Mouse (Mus musculus): ENCODE data around the gene Il17rc. TPM values are rescaled to one million over a fixed set of nuclear protein-coding genes. Genes with fewer than 3 reads are reported as not detected.
A peak's percentile ranks its signal among the peaks of the same experiment; 100 is the strongest.

The Il17rc gene
- 3.9 and 5.4 TPM in 2 replicates for polyA plus RNA-seq (2016; fragmentation: Nextera tagmentation; extraction: Ambion mirVana)

- Histone ChIP-seq H3K27me3 (peaks cover 32% of the 10 kb centered on the region), H3K4me2 (replicated peaks) (peak within 1 kb of the TSS; percentile 30), H3K36me3 (no peaks in the 10 kb centered on the region), H3K4me1 (peaks cover 14% of the 10 kb centered on the region), H3K4me3 (no peak within 1 kb of the TSS), H3K27ac (no peak within 1 kb of the TSS), H3K9ac (0 out of 2 replicates have a peak within 1 kb of the TSS, but pooled peaks have one; percentile 2), H3K9me3 (no peaks in the 10 kb centered on the region)
- ATAC-seq (ENCODE audit: insufficient number of reproducible peaks, insufficient read depth, low FRiP score, low TSS enrichment) = no peak
- WGBS = 22% methylated on average over 12 of the region's 12 CpGs
These were observed at the start of gene Il17rc for GRCm38 (mm10) chr6:113471297-113471936. TSS of gene Il17rc (plus strand) at chr6:113471427.

- no peaks in the 10 kb centered on the region for H3K27me3 ChIP-seq
- H3K27ac ChIP-seq = no peak overlapping the region
- no peak for ATAC-seq (ENCODE audit: insufficient number of reproducible peaks, insufficient read depth, low FRiP score, low TSS enrichment)
- no peaks in the 10 kb centered on the region for H3K9me3 ChIP-seq
- peaks cover 7% of the 10 kb centered on the region for H3K4me1 ChIP-seq
- H3K4me2 ChIP-seq (replicated peaks) = no peak overlapping the region
- no peak overlapping the region for H3K9ac ChIP-seq
- WGBS = 71% methylated on average over 4 of the region's 4 CpGs
- no peaks in the 10 kb centered on the region for H3K36me3 ChIP-seq
- no peak overlapping the region for H3K4me3 ChIP-seq
These were observed 48.2 kb upstream of the Il17rc start for GRCm38 (mm10) chr6:113423000-113423399.

- no peak for ATAC-seq (ENCODE audit: insufficient number of reproducible peaks, insufficient read depth, low FRiP score, low TSS enrichment)
- Histone ChIP-seq H3K4me3 (no peak overlapping the region), H3K36me3 (no peaks in the 10 kb centered on the region), H3K9ac (no peak overlapping the region), H3K4me2 (replicated peaks) (no peak overlapping the region), H3K9me3 (no peaks in the 10 kb centered on the region), H3K27me3 (no peaks in the 10 kb centered on the region), H3K27ac (no peak overlapping the region), H3K4me1 (no peaks in the 10 kb centered on the region)
- WGBS = 83% methylated on average over 7 of the region's 7 CpGs
These were observed 47.0 kb upstream of the Il17rc start for GRCm38 (mm10) chr6:113424187-113424586.

- Histone ChIP-seq H3K36me3 (no peaks in the 10 kb centered on the region), H3K4me1 (no peaks in the 10 kb centered on the region), H3K4me2 (replicated peaks) (no peak overlapping the region), H3K27me3 (no peaks in the 10 kb centered on the region), H3K9ac (no peak overlapping the region), H3K27ac (no peak overlapping the region), H3K9me3 (no peaks in the 10 kb centered on the region), H3K4me3 (no peak overlapping the region)
- ATAC-seq (ENCODE audit: insufficient number of reproducible peaks, insufficient read depth, low FRiP score, low TSS enrichment) = no peak
- 87% methylated on average over 4 of the region's 4 CpGs for WGBS
These were observed 44.5 kb upstream of the Il17rc start for GRCm38 (mm10) chr6:113426696-113427095.

- 63% methylated on average over 3 of the region's 3 CpGs for WGBS
- Histone ChIP-seq H3K9me3 (no peaks in the 10 kb centered on the region), H3K36me3 (no peaks in the 10 kb centered on the region), H3K9ac (no peak overlapping the region), H3K27ac (no peak overlapping the region), H3K4me2 (replicated peaks) (no peak overlapping the region), H3K4me1 (no peaks in the 10 kb centered on the region), H3K4me3 (no peak overlapping the region), H3K27me3 (no peaks in the 10 kb centered on the region)
- no peak for ATAC-seq (ENCODE audit: insufficient number of reproducible peaks, insufficient read depth, low FRiP score, low TSS enrichment)
These were observed 43.8 kb upstream of the Il17rc start for GRCm38 (mm10) chr6:113427397-113427796.

- Histone ChIP-seq H3K4me1 (no peaks in the 10 kb centered on the region), H3K9ac (no peak overlapping the region), H3K27me3 (no peaks in the 10 kb centered on the region), H3K9me3 (no peaks in the 10 kb centered on the region), H3K36me3 (no peaks in the 10 kb centered on the region), H3K4me2 (replicated peaks) (no peak overlapping the region), H3K4me3 (no peak overlapping the region), H3K27ac (no peak overlapping the region)
- no peak for ATAC-seq (ENCODE audit: insufficient number of reproducible peaks, insufficient read depth, low FRiP score, low TSS enrichment)
- WGBS = 88% methylated on average over 16 of the region's 16 CpGs
These were observed 43.2 kb upstream of the Il17rc start for GRCm38 (mm10) chr6:113428006-113428405.

- WGBS = 80% methylated on average over 3 of the region's 3 CpGs
- H3K36me3 ChIP-seq = no peaks in the 10 kb centered on the region
- H3K4me2 ChIP-seq (replicated peaks) = no peak overlapping the region
- H3K9me3 ChIP-seq = no peaks in the 10 kb centered on the region
- no peaks in the 10 kb centered on the region for H3K27me3 ChIP-seq
- H3K27ac ChIP-seq = no peak overlapping the region
- ATAC-seq (ENCODE audit: insufficient number of reproducible peaks, insufficient read depth, low FRiP score, low TSS enrichment) = no peak
- H3K4me1 ChIP-seq = no peaks in the 10 kb centered on the region
- H3K4me3 ChIP-seq = no peak overlapping the region
- no peak overlapping the region for H3K9ac ChIP-seq
These were observed 41.3 kb upstream of the Il17rc start for GRCm38 (mm10) chr6:113429965-113430364.

- Histone ChIP-seq H3K9ac (no peak overlapping the region), H3K36me3 (no peaks in the 10 kb centered on the region), H3K9me3 (no peaks in the 10 kb centered on the region), H3K4me3 (no peak overlapping the region), H3K4me1 (no peaks in the 10 kb centered on the region), H3K27ac (no peak overlapping the region), H3K27me3 (no peaks in the 10 kb centered on the region), H3K4me2 (replicated peaks) (no peak overlapping the region)
- ATAC-seq (ENCODE audit: insufficient number of reproducible peaks, insufficient read depth, low FRiP score, low TSS enrichment) = no peak
- 54% methylated on average over 3 of the region's 3 CpGs for WGBS
These were observed 40.4 kb upstream of the Il17rc start for GRCm38 (mm10) chr6:113430846-113431245.

- no peak overlapping the region for H3K4me2 ChIP-seq (replicated peaks)
- H3K9me3 ChIP-seq = no peaks in the 10 kb centered on the region
- no peak overlapping the region for H3K9ac ChIP-seq
- no peak overlapping the region for H3K27ac ChIP-seq
- 47% methylated on average over 3 of the region's 3 CpGs for WGBS
- no peak for ATAC-seq (ENCODE audit: insufficient number of reproducible peaks, insufficient read depth, low FRiP score, low TSS enrichment)
- no peaks in the 10 kb centered on the region for H3K4me1 ChIP-seq
- no peak overlapping the region for H3K4me3 ChIP-seq
- no peaks in the 10 kb centered on the region for H3K36me3 ChIP-seq
- H3K27me3 ChIP-seq = no peaks in the 10 kb centered on the region
These were observed 39.4 kb upstream of the Il17rc start for GRCm38 (mm10) chr6:113431801-113432200.

GRCm38 (mm10) chr6:113433661-113434060 is 37.6 kb upstream of the Il17rc start:
- Histone ChIP-seq H3K9me3 (no peaks in the 10 kb centered on the region), H3K27ac (no peak overlapping the region), H3K4me3 (no peak overlapping the region), H3K9ac (no peak overlapping the region), H3K27me3 (no peaks in the 10 kb centered on the region), H3K4me1 (no peaks in the 10 kb centered on the region), H3K36me3 (no peaks in the 10 kb centered on the region), H3K4me2 (replicated peaks) (no peak overlapping the region)
- WGBS = 83% methylated on average over 3 of the region's 3 CpGs
- no peak for ATAC-seq (ENCODE audit: insufficient number of reproducible peaks, insufficient read depth, low FRiP score, low TSS enrichment)

- H3K4me3 ChIP-seq = no peak overlapping the region
- no peak overlapping the region for H3K27ac ChIP-seq
- H3K36me3 ChIP-seq = no peaks in the 10 kb centered on the region
- H3K9me3 ChIP-seq = no peaks in the 10 kb centered on the region
- WGBS = 79% methylated on average over 7 of the region's 7 CpGs
- H3K9ac ChIP-seq = no peak overlapping the region
- no peak overlapping the region for H3K4me2 ChIP-seq (replicated peaks)
- no peaks in the 10 kb centered on the region for H3K4me1 ChIP-seq
- no peak for ATAC-seq (ENCODE audit: insufficient number of reproducible peaks, insufficient read depth, low FRiP score, low TSS enrichment)
- no peaks in the 10 kb centered on the region for H3K27me3 ChIP-seq
These were observed 36.5 kb upstream of the Il17rc start for GRCm38 (mm10) chr6:113434691-113435090.

- 76% methylated on average over 9 of the region's 9 CpGs for WGBS
- Histone ChIP-seq H3K27me3 (no peaks in the 10 kb centered on the region), H3K36me3 (no peaks in the 10 kb centered on the region), H3K27ac (no peak within 1 kb of the TSS), H3K9me3 (no peaks in the 10 kb centered on the region), H3K4me3 (no peak within 1 kb of the TSS), H3K9ac (no peak within 1 kb of the TSS), H3K4me2 (replicated peaks) (no peak within 1 kb of the TSS), H3K4me1 (no peaks in the 10 kb centered on the region)
- ATAC-seq (ENCODE audit: insufficient number of reproducible peaks, insufficient read depth, low FRiP score, low TSS enrichment) = no peak
These were observed 35.5 kb upstream of the Il17rc start, which contains the start of gene Cidec for GRCm38 (mm10) chr6:113435664-113436205. TSS of gene Cidec (minus strand) at chr6:113435760.
